Mouse (Mus musculus) layer of hippocampus, adult 6 months (tissue): ENCODE measurements around the gene Ppox. TPM values are rescaled to one million over a fixed set of nuclear protein-coding genes. Genes with fewer than 3 reads are reported as not detected.

Source experiments
- long read RNA-seq, 2 experiments: library from polyadenylated mRNA; unstranded; transcript quantifications; one replicate each; pipeline ENCODE4 v2.0.0; 2019 to 2020
- polyA plus RNA-seq: library from polyadenylated mRNA; unstranded; fragments of <200 nt; fragmentation: Nextera tagmentation; gene quantifications from 2 replicates; pipeline ENCODE4 v1.2.3, GENCODE M21; 2021

The Ppox gene
- 7.7 and 9.4 TPM in 2 replicates for polyA plus RNA-seq
- long read RNA-seq, experiment 1, transcript Ppox-201 (13 exons, 1,821 nt): major isoform, 5 of 10 reads
- long read RNA-seq, experiment 1, partial matches to known transcripts: 0 of 10 reads
- long read RNA-seq, experiment 1, other reads (novel, unspliced or antisense): 5 of 10 reads
- long read RNA-seq, experiment 2, transcript Ppox-201 (13 exons, 1,821 nt): major isoform, 20 of 78 reads
- long read RNA-seq, experiment 2, partial matches to known transcripts: 3 of 78 reads
- long read RNA-seq, experiment 2, other reads (novel, unspliced or antisense): 55 of 78 reads

GRCm38 (mm10) chr1:171280916-171281527 is at the start of gene Ppox:
Ppox (minus strand) TSS chr1:171281186.

GRCm38 (mm10) chr1:171328839-171329432 is 48.0 kb upstream of the Ppox start, which contains the start of gene Dedd:
Dedd (plus strand) TSS chr1:171329145.

GRCm38 (mm10) chr1:171294298-171295062 is 13.5 kb upstream of the Ppox start, which contains the start of gene Ufc1:
Ufc1 (minus strand) TSS chr1:171295024.

GRCm38 (mm10) chr1:171287136-171288081 is 6.4 kb upstream of the Ppox start, which contains the start of gene Usp21:
Usp21 (minus strand) TSS chr1:171287991.

GRCm38 (mm10) chr1:171269848-171270572 is 11.0 kb downstream of the Ppox start, which contains the start of gene B4galt3:
B4galt3 (plus strand) TSS chr1:171270328.

GRCm38 (mm10) chr1:171250680-171251593 is 30.0 kb downstream of the Ppox start, which contains the start of gene Ndufs2:
Ndufs2 (minus strand) TSS chr1:171251388.

GRCm38 (mm10) chr1:171249913-171250600 is 30.9 kb downstream of the Ppox start, which contains the start of gene Adamts4:
Adamts4 (plus strand) TSS chr1:171250421.

GRCm38 (mm10) chr1:171234126-171234525 is 46.9 kb downstream of the Ppox start, which contains the start of gene Fcer1g:
Fcer1g (minus strand) TSS chr1:171234365.

Other genes with a start within 250 kb of the Ppox start
- gene Fcgr3, start 216.3 kb downstream of the Ppox start, polyA plus RNA-seq: 25.2 and 26.9 TPM in 2 replicates
- gene Cfap126, start 167.3 kb downstream of the Ppox start, polyA plus RNA-seq: 4.3 and 7.5 TPM in 2 replicates
- 67.1 and 75.0 TPM in 2 replicates for gene Sdhc, start 130.6 kb downstream of the Ppox start, polyA plus RNA-seq
- not detected in 2 replicates for gene Mpz, start 130.5 kb downstream of the Ppox start, polyA plus RNA-seq
- 51.6 and 80.2 TPM in 2 replicates for gene Pcp4l1, start 84.9 kb downstream of the Ppox start, polyA plus RNA-seq
- 0.09 TPM in 1 of 2 replicates, not detected in the other for gene Nr1i3, start 67.2 kb downstream of the Ppox start, polyA plus RNA-seq
- gene Tomm40l, start 58.7 kb downstream of the Ppox start, polyA plus RNA-seq: 87.6 and 97.2 TPM in 2 replicates
- gene Apoa2, start 56.1 kb downstream of the Ppox start, polyA plus RNA-seq: 4.8 and 6.2 TPM in 2 replicates
- 114 and 119 TPM in 2 replicates for gene Fcer1g, start 46.8 kb downstream of the Ppox start, polyA plus RNA-seq
- gene Adamts4, start 30.8 kb downstream of the Ppox start, polyA plus RNA-seq: 5.2 and 5.5 TPM in 2 replicates
- gene Ndufs2, start 29.8 kb downstream of the Ppox start, polyA plus RNA-seq: 112 and 142 TPM in 2 replicates
- 59.3 and 66.2 TPM in 2 replicates for gene B4galt3, start 10.9 kb downstream of the Ppox start, polyA plus RNA-seq
- gene Usp21, start 6.8 kb upstream of the Ppox start, polyA plus RNA-seq: 45.9 and 51.2 TPM in 2 replicates
- 186 and 192 TPM in 2 replicates for gene Ufc1, start 13.8 kb upstream of the Ppox start, polyA plus RNA-seq
- 30.4 and 30.5 TPM in 2 replicates for gene Dedd, start 48.0 kb upstream of the Ppox start, polyA plus RNA-seq
- 30.4 and 30.8 TPM in 2 replicates for gene Nit1, start 64.5 kb upstream of the Ppox start, polyA plus RNA-seq
- gene Pfdn2, start 64.5 kb upstream of the Ppox start, polyA plus RNA-seq: 139 and 143 TPM in 2 replicates
- 9.4 and 9.8 TPM in 2 replicates for gene Klhdc9, start 79.6 kb upstream of the Ppox start, polyA plus RNA-seq
- gene Nectin4, start 88.9 kb upstream of the Ppox start, polyA plus RNA-seq: 1.7 and 2.2 TPM in 2 replicates
- gene Arhgap30, start 107.8 kb upstream of the Ppox start, polyA plus RNA-seq: 0.48 and 0.65 TPM in 2 replicates
- gene Usf1, start 130.1 kb upstream of the Ppox start, polyA plus RNA-seq: 36.7 and 37.4 TPM in 2 replicates
- gene Tstd1, start 137.7 kb upstream of the Ppox start, polyA plus RNA-seq: 1.4 and 2.3 TPM in 2 replicates
- 9.5 and 13.0 TPM in 2 replicates for gene F11r, start 156.3 kb upstream of the Ppox start, polyA plus RNA-seq
- 7.4 and 7.6 TPM in 2 replicates for gene Alyref2, start 222.3 kb upstream of the Ppox start, polyA plus RNA-seq